Mouse (Mus musculus): ENCODE results near the gene Cldn14.

DNA sequence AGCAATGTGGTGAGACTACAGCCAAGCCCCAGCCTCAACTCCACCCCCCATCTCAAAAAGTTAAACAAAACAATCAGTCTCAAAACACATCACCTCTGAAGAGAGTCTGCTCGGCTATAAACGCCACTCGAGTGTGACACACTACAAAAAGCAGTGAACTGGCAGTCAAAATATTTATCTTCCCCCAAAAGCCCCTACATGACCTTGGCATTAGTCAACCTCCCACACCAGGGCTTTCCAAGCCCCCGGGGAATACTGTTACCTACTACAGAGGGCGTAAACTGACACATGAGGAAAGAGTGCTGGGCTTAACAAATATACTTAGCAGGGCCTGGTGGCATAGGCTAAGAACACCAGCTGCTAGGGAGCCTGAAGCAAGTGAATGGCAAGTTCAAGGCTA lies 46.4 kb downstream of the Cldn14 start:
- TF ChIP-seq CTCF (IDR thresholded peaks at IDR 0.05; ENCODE audit: low read depth) (no peak), EP300 (IDR thresholded peaks at IDR 0.05; ENCODE audit: low read depth) (no peak)

All from liver, embryonic 14.5 days (tissue).